Mouse (Mus musculus) megakaryocyte, embryonic 14.5 days (primary cell): ENCODE measurements around the gene Cpt1b. TPM values are rescaled to one million over a fixed set of nuclear protein-coding genes. Genes with fewer than 3 reads are reported as not detected.

Experiments used
- H3K27me3 ChIP-seq: replicated peaks from 2 replicates; pipeline ENCODE3; 2012; ENCODE audit warnings: inconsistent platforms
- H3K36me3 ChIP-seq: replicated peaks from 2 replicates; pipeline ENCODE3; 2012; ENCODE audit warnings: low read length, inconsistent platforms, mixed read lengths
- H3K4me1 ChIP-seq: 2 replicates; pipeline ENCODE4 v1.6.1; 2012; ENCODE audit warnings: inconsistent platforms
- H3K4me3 ChIP-seq: replicated peaks from 2 replicates; pipeline ENCODE3; 2012; ENCODE audit warnings: moderate library complexity, mild to moderate bottlenecking, inconsistent platforms
- H3K9me3 ChIP-seq: 2 replicates; pipeline ENCODE4 v1.6.1; 2012; ENCODE audit warnings: inconsistent platforms
- FLI1 ChIP-seq: IDR thresholded peaks from 2 replicates; pipeline ENCODE4 v1.6.1; 2012; ENCODE audit warnings: low read length, inconsistent platforms, mixed read lengths
- GATA1 ChIP-seq: IDR thresholded peaks from 3 replicates; pipeline ENCODE4 v1.6.1; 2012; ENCODE audit warnings: mixed read lengths, low read length, inconsistent platforms, borderline replicate concordance
- polyA plus RNA-seq: library from polyadenylated mRNA; stranded (reverse); fragments of >175 nt; gene quantifications from 2 replicates; pipeline ENCODE4 v1.2.3, GENCODE M21; 2012; ENCODE audit warnings: low replicate concordance; ENCODE audit not compliant: insufficient read depth

The Cpt1b gene
- polyA plus RNA-seq, 1 experiment, result 0.31 TPM

GRCm38 (mm10) chr15:89424621-89425020, 1.0 kb downstream of the Cpt1b start:
- H3K9me3 ChIP-seq, result no peaks in the 10 kb centered on the region
- H3K4me3 ChIP-seq, result no peak overlapping the region
- H3K36me3 ChIP-seq, result peaks cover 78% of the 10 kb centered on the region
- peaks cover 14% of the 10 kb centered on the region for H3K4me1 ChIP-seq
- TF ChIP-seq GATA1, result no peak
- TF ChIP-seq FLI1, result no peak
- no peaks in the 10 kb centered on the region for H3K27me3 ChIP-seq

GRCm38 (mm10) chr15:89421938-89422337, 3.7 kb downstream of the Cpt1b start:
- Histone ChIP-seq H3K27me3 (no peaks in the 10 kb centered on the region), H3K4me1 (no peaks in the 10 kb centered on the region), H3K9me3 (no peaks in the 10 kb centered on the region), H3K4me3 (no peak overlapping the region), H3K36me3 (peaks cover 90% of the 10 kb centered on the region)
- TF ChIP-seq GATA1 (no peak), FLI1 (no peak)

GRCm38 (mm10) chr15:89415282-89415681, 10.4 kb downstream of the Cpt1b start:
- Histone ChIP-seq H3K9me3 (peaks cover 5% of the 10 kb centered on the region), H3K4me3 (no peak overlapping the region), H3K27me3 (no peaks in the 10 kb centered on the region), H3K4me1 (no peaks in the 10 kb centered on the region), H3K36me3 (peaks cover 41% of the 10 kb centered on the region)
- TF ChIP-seq FLI1, result no peak
- TF ChIP-seq GATA1, result no peak

GRCm38 (mm10) chr15:89410118-89410517, 15.5 kb downstream of the Cpt1b start, which contains the start of gene Syce3:
Gene Syce3 (minus strand): TSS chr15:89410503.
- H3K4me3 ChIP-seq, result no peak within 1 kb of the TSS
- H3K4me1 ChIP-seq, result no peaks in the 10 kb centered on the region
- no peaks in the 10 kb centered on the region for H3K36me3 ChIP-seq
- peaks cover 38% of the 10 kb centered on the region for H3K9me3 ChIP-seq
- TF ChIP-seq GATA1 (no peak), FLI1 (no peak)
- H3K27me3 ChIP-seq, result no peaks in the 10 kb centered on the region

DNA sequence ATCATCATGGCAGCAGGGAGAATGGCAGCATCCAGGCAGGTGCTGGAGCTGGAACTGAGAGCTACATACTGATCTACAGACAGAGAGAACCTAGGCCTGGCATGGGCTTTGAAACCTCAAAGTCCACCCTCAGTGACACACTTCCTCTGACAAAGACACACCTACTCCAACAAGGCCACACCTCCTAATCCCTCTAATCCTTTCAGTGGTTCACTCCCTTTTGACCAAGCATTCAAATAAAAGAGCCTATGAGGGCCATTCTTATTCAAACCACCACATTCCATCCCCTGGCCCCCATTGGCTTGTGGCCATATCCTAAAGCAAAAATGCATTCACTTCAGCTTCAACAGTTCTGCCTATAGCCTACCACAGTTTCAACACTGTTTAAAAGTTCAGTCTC, 19.0 kb downstream of the Cpt1b start:
- H3K36me3 ChIP-seq, result no peaks in the 10 kb centered on the region
- H3K9me3 ChIP-seq, result peaks cover 45% of the 10 kb centered on the region
- no peak for TF ChIP-seq FLI1
- TF ChIP-seq GATA1, result no peak

GRCm38 (mm10) chr15:89404831-89405623, 20.6 kb downstream of the Cpt1b start:
- Histone ChIP-seq H3K27me3 (no peaks in the 10 kb centered on the region), H3K4me3 (no peak overlapping the region), H3K36me3 (no peaks in the 10 kb centered on the region), H3K4me1 (peaks cover 9% of the 10 kb centered on the region), H3K9me3 (peaks cover 38% of the 10 kb centered on the region)
- TF ChIP-seq GATA1 (no peak), FLI1 (no peak)

More for the DNA sequence above, 19.0 kb downstream of the Cpt1b start:
- Histone ChIP-seq H3K27me3 (no peaks in the 10 kb centered on the region), H3K4me1 (no peaks in the 10 kb centered on the region), H3K4me3 (no peak overlapping the region)

GRCm38 (mm10) chr15:89402471-89402870, 23.2 kb downstream of the Cpt1b start:
- TF ChIP-seq GATA1, result no peak
- TF ChIP-seq FLI1, result no peak

DNA sequence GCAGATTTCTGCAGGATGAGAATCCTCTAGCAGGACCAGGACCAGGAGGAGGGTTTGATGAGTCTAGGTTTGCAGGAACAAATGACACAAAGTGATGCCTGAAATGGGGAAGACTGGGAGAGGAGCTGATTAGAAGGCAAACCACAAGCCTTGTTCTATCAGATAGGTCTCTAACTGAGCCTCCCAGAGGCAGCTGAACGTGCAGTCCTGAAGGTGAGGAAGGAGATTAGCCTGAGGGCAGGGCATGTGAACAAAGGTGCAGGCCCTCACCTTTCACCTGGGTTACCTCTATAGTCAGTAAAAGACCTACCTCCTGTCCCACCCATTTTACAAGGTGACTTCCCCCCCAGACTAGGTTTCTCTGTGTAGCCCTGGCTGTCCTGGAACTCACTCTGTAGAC, 25.9 kb downstream of the Cpt1b start:
- Histone ChIP-seq H3K9me3 (peaks cover 7% of the 10 kb centered on the region; the same call in 1 of the 2 replicates), H3K4me1 (peaks cover 14% of the 10 kb centered on the region), H3K4me3 (no peak overlapping the region), H3K27me3 (peaks cover 11% of the 10 kb centered on the region), H3K36me3 (no peaks in the 10 kb centered on the region)
- no peak for TF ChIP-seq GATA1
- no peak for TF ChIP-seq FLI1

More at GRCm38 (mm10) chr15:89402471-89402870, 23.2 kb downstream of the Cpt1b start:
- Histone ChIP-seq H3K9me3 (peaks cover 19% of the 10 kb centered on the region), H3K4me1 (peaks cover 14% of the 10 kb centered on the region), H3K27me3 (no peaks in the 10 kb centered on the region), H3K36me3 (no peaks in the 10 kb centered on the region), H3K4me3 (no peak overlapping the region)

- Histone ChIP-seq H3K27me3 (peaks cover 14% of the 10 kb centered on the region), H3K36me3 (no peaks in the 10 kb centered on the region), H3K9me3 (0 out of 2 replicates have a peak, but pooled peaks cover 3% of the 10 kb centered on the region), H3K4me1 (peaks cover 14% of the 10 kb centered on the region), H3K4me3 (no peak overlapping the region)
- TF ChIP-seq GATA1, result no peak
- no peak for TF ChIP-seq FLI1
Measured at GRCm38 (mm10) chr15:89398146-89398545, 27.5 kb downstream of the Cpt1b start.

DNA sequence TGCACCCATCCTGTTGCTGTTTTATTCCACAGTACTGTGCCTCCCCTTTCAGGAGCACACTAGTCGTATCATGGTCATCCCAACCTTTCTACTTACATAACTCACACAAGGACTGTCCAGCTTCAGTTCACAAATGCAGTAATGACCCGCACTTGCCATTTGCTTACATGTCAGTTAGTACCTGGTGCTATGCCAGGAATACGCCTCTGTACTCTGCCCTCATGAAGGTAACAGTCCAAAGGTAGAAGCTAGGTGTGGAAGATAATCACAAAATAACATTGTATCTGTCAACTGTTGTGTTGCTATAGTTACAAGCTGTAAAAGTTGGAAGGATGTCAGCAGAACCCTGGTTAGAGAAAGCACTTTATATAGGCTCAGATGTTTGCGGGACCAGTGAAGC, 28.8 kb downstream of the Cpt1b start:
- Histone ChIP-seq H3K27me3 (peaks cover 17% of the 10 kb centered on the region), H3K36me3 (no peaks in the 10 kb centered on the region), H3K9me3 (no peaks in the 10 kb centered on the region), H3K4me3 (no peak overlapping the region), H3K4me1 (peaks cover 22% of the 10 kb centered on the region)
- TF ChIP-seq GATA1 (no peak), FLI1 (no peak)
